Mouse (Mus musculus) intestine, embryonic 14.5 days (tissue): ENCODE measurements around the gene Gm44973. TPM values are rescaled to one million over a fixed set of nuclear protein-coding genes. Genes with fewer than 3 reads are reported as not detected.
"Not testable (repeated sequence)": the region's sequence is repeated elsewhere in the genome, so short reads cannot be mapped to it uniquely, and the experiment has no call there.

Experiments
- ATAC-seq: fragments of 200-750 bp; cut with Nextera tagmentation; replicated peaks from 2 replicates; pipeline ENCODE4 v1.8.0; 2017; ENCODE audit warnings: low read depth, moderate number of reproducible peaks, moderate TSS enrichment, moderate library complexity; ENCODE audit not compliant: low FRiP score, low TSS enrichment
- DNase-seq: peaks from one replicate; pipeline ENCODE4 v3.0.0-alpha.2; 2018; ENCODE audit warnings: low spot score
- H3K27ac ChIP-seq: fragments of 300-500 bp; sonication (generic); 2 replicates; pipeline ENCODE4 v1.5.1; 2014; ENCODE audit warnings: low read depth, mild to moderate bottlenecking, control low read depth
- H3K27me3 ChIP-seq: fragments of 300-500 bp; sonication (generic); replicated peaks from 2 replicates; pipeline ENCODE4 v1.6.1; 2014; ENCODE audit warnings: low read length, control low read depth; ENCODE audit not compliant: control insufficient read depth, insufficient read depth
- H3K36me3 ChIP-seq: fragments of 300-500 bp; sonication (generic); 2 replicates; pipeline ENCODE4 v1.6.1; 2014; ENCODE audit warnings: low read length, control low read depth; ENCODE audit not compliant: control insufficient read depth, insufficient read depth
- H3K4me1 ChIP-seq: fragments of 300-500 bp; sonication (generic); replicated peaks from 2 replicates; pipeline ENCODE4 v1.6.1; 2014; ENCODE audit warnings: low read length, control low read depth, mixed read lengths; ENCODE audit not compliant: control insufficient read depth, insufficient read depth
- H3K4me2 ChIP-seq: fragments of 300-500 bp; sonication (generic); 2 replicates; pipeline ENCODE4 v1.6.1; 2014; ENCODE audit warnings: low read length
- H3K4me3 ChIP-seq: fragments of 300-500 bp; sonication (generic); 2 replicates; pipeline ENCODE4 v1.5.1; 2014; ENCODE audit warnings: low read depth, low read length, control low read depth, mixed read lengths
- H3K9ac ChIP-seq: fragments of 300-500 bp; sonication (generic); 2 replicates; pipeline ENCODE4 v1.6.1; 2014; ENCODE audit warnings: mild to moderate bottlenecking, low read length
- H3K9me3 ChIP-seq: fragments of 300-500 bp; sonication (generic); 2 replicates; pipeline ENCODE4 v1.6.1; 2016; ENCODE audit warnings: low read length, control low read depth; ENCODE audit not compliant: control insufficient read depth
- WGBS: fragments of 180-500 bp; shearing (Covaris S2); extraction: QIAGEN DNeasy Blood & Tissue Kit; methylation state at CpG from one replicate; pipeline ENCODE4 v1.1.7; 2014; 5-methylcytosine and 5-hydroxymethylcytosine counted together
- polyA plus RNA-seq: library from polyadenylated mRNA; unstranded; fragments of >200 nt; fragmentation: Nextera tagmentation; extraction: Ambion mirVana; gene quantifications from 2 replicates; pipeline ENCODE4 v1.2.1, GENCODE M21; 2014

Gm44973 gene
- polyA plus RNA-seq, 1 experiment from 2014 or later, result 2.0 TPM

- no peak overlapping the region for H3K27ac ChIP-seq
- H3K9me3 ChIP-seq, result peaks cover 11% of the 10 kb centered on the region; the same call in 1 of the 2 replicates
- peaks cover 11% of the 10 kb centered on the region for H3K4me1 ChIP-seq
- H3K4me2 ChIP-seq, result peak overlapping the region; percentile 82; the same call in 1 of the 2 replicates
- ATAC-seq, result no peak
- no peaks in the 10 kb centered on the region; the same call in 1 of the 2 replicates for H3K27me3 ChIP-seq
- WGBS, result 59% methylated on average over 59 of the region's 59 CpGs
- no peak overlapping the region for H3K4me3 ChIP-seq
- DNase-seq, result no peak
- no peak overlapping the region for H3K9ac ChIP-seq
- peaks cover 20% of the 10 kb centered on the region for H3K36me3 ChIP-seq
Observed at GRCm38 (mm10) chr7:4993999-4994788, 21.1 kb upstream of the Gm44973 start.

- Histone ChIP-seq H3K9me3 (peaks cover 11% of the 10 kb centered on the region; the same call in 1 of the 2 replicates), H3K4me1 (peaks cover 11% of the 10 kb centered on the region), H3K27me3 (no peaks in the 10 kb centered on the region; the same call in 1 of the 2 replicates), H3K36me3 (peaks cover 20% of the 10 kb centered on the region), H3K4me2 (peak overlapping the region; percentile 82), H3K9ac (peak overlapping the region; percentile 55), H3K4me3 (peak overlapping the region; percentile 55), H3K27ac (no peak overlapping the region)
- DNase-seq, result peak; percentile 60
- peak; percentile 7 for ATAC-seq
- WGBS, result 5% methylated on average over 19 of the region's 19 CpGs
Observed at GRCm38 (mm10) chr7:4995268-4996002, 19.9 kb upstream of the Gm44973 start.

GRCm38 (mm10) chr7:4996003-4996895 is 19.0 kb upstream of the Gm44973 start, which contains the start of gene Zfp579:
Gene Zfp579, minus strand, starts transcription at chr7:4996158.
- peak; percentile 97 for DNase-seq
- Histone ChIP-seq H3K27me3 (no peaks in the 10 kb centered on the region; the same call in 1 of the 2 replicates), H3K4me1 (peaks cover 11% of the 10 kb centered on the region), H3K27ac (peak within 1 kb of the TSS; percentile 57; the same call in 1 of the 2 replicates), H3K9ac (peak within 1 kb of the TSS; percentile 55), H3K4me2 (peak within 1 kb of the TSS; percentile 82), H3K4me3 (peak within 1 kb of the TSS; percentile 55), H3K36me3 (peaks cover 20% of the 10 kb centered on the region), H3K9me3 (peaks cover 11% of the 10 kb centered on the region; the same call in 1 of the 2 replicates)
- WGBS, result 6% methylated on average over 21 of the region's 26 CpGs
- ATAC-seq, result peak; percentile 89

- H3K9ac ChIP-seq, result no peak overlapping the region
- WGBS, result 59% methylated on average over 6 of the region's 8 CpGs
Observed at GRCm38 (mm10) chr7:4996934-4997333, 18.4 kb upstream of the Gm44973 start.

GRCm38 (mm10) chr7:4999876-5000275 is 15.4 kb upstream of the Gm44973 start:
- WGBS, result 60% methylated on average over 2 of the region's 2 CpGs
- ATAC-seq, result no peak

More at GRCm38 (mm10) chr7:4996934-4997333, 18.4 kb upstream of the Gm44973 start:
- Histone ChIP-seq H3K4me1 (peaks cover 11% of the 10 kb centered on the region), H3K9me3 (peaks cover 11% of the 10 kb centered on the region; the same call in 1 of the 2 replicates), H3K27me3 (no peaks in the 10 kb centered on the region; the same call in 1 of the 2 replicates), H3K4me3 (peak overlapping the region; percentile 55; the same call in 1 of the 2 replicates), H3K36me3 (peaks cover 20% of the 10 kb centered on the region), H3K27ac (no peak overlapping the region), H3K4me2 (peak overlapping the region; percentile 82)
- DNase-seq (no peak), ATAC-seq (no peak)

GRCm38 (mm10) chr7:5002876-5003275 is 12.4 kb upstream of the Gm44973 start:
- not testable (repeated sequence) for H3K9me3 ChIP-seq, H3K27ac ChIP-seq, H3K4me3 ChIP-seq, H3K4me2 ChIP-seq, H3K4me1 ChIP-seq, ATAC-seq, H3K9ac ChIP-seq, H3K27me3 ChIP-seq, DNase-seq
- peaks cover 13% of the 10 kb centered on the region for H3K36me3 ChIP-seq
- WGBS, result 75% methylated on average over 8 of the region's 8 CpGs

More at GRCm38 (mm10) chr7:4999876-5000275, 15.4 kb upstream of the Gm44973 start:
- H3K27me3 ChIP-seq, result no peaks in the 10 kb centered on the region
- H3K9ac ChIP-seq, result no peak overlapping the region
- peaks cover 7% of the 10 kb centered on the region for H3K4me1 ChIP-seq
- DNase-seq, result no peak
- no peak overlapping the region for H3K27ac ChIP-seq
- no peaks in the 10 kb centered on the region for H3K9me3 ChIP-seq
- H3K4me2 ChIP-seq, result no peak overlapping the region
- no peaks in the 10 kb centered on the region for H3K36me3 ChIP-seq
- no peak overlapping the region for H3K4me3 ChIP-seq

GRCm38 (mm10) chr7:5008229-5008628 is 7.1 kb upstream of the Gm44973 start:
- H3K27me3 ChIP-seq, result no peaks in the 10 kb centered on the region
- no peak overlapping the region for H3K27ac ChIP-seq
- ATAC-seq (no peak), DNase-seq (no peak)
- 94% methylated on average over 25 of the region's 26 CpGs for WGBS
- H3K9me3 ChIP-seq, result no peaks in the 10 kb centered on the region; the same call in 1 of the 2 replicates
- no peak overlapping the region for H3K4me3 ChIP-seq
- no peak overlapping the region for H3K4me2 ChIP-seq
- H3K9ac ChIP-seq, result no peak overlapping the region
- peaks cover 63% of the 10 kb centered on the region for H3K36me3 ChIP-seq
- no peaks in the 10 kb centered on the region for H3K4me1 ChIP-seq
